In the genomic region with DNA sequence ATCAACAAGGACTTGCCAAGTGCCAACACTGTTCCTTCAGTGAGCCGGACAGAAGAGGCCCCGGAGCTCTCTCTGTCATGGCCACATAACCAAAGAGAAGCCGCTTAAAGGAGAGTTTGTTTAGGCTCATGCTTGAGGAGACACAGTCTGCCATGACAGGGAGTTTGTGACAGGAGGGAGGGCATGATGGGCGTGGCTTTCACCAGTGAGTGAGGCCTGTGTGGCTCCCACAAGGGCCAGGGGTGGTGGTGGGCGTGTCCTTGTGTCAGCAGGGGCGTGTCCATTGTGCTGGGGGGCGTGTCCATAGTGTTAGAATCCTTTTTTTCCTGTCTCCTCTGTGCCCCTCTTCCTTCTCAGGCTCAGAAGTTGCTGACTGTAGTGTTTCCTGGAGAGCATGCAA, we compare ENCODE assay signal across 10 mouse cellular contexts.
DNase-seq lines count a peak whose midpoint lies in the region; ATAC-seq lines count a peak whose summit lies in the region.
"Had no signal": no experiment of that assay in that cellular context is flagged by ENCODE, and none has a peak within 500 bp of the region (broad histone marks: within the 10 kb centered on the region; RNA-seq: fewer than 3 reads in every experiment).

No protein-coding gene starts in this region.

- no peak for DNase-seq in midbrain, embryonic 11.5 days (ENCODE audit: low spot score, missing footprints)
- DNase-seq in embryo, embryonic 10.5 days (ENCODE audit: low spot score), result peak; percentile 52
- peak; percentile 44 for DNase-seq in liver, embryonic 11.5 days (ENCODE audit: low spot score)
- peak; percentile 47 to 71 for DNase-seq in thymus, postnatal 36 days
- no peak for DNase-seq in limb, embryonic 10.5 days (ENCODE audit: low spot score)
- no peak for DNase-seq in cerebellum, adult 9-11 months
- DNase-seq: adrenal gland, postnatal 36 days had no signal

- H3K9me3 ChIP-seq in midbrain, embryonic 11.5 days (ENCODE audit: control insufficient read depth, low read length), result no peaks in the 10 kb centered on the region
- H3K9me3 ChIP-seq in midbrain, embryonic 13.5 days, result no peaks in the 10 kb centered on the region
- H3K9me3 ChIP-seq in liver, embryonic 11.5 days (ENCODE audit: control insufficient read depth, low read length), result no peaks in the 10 kb centered on the region
- H3K9me3 ChIP-seq in limb, embryonic 10.5 days (replicated peaks), result no peaks in the 10 kb centered on the region
- H3K9me3 ChIP-seq: limb, embryonic 12.5 days; neural tube, embryonic 13.5 days had no signal

- no peak overlapping the region for H3K9ac ChIP-seq in midbrain, embryonic 11.5 days (ENCODE audit: low read length)
- H3K9ac ChIP-seq in midbrain, embryonic 13.5 days (replicated peaks), result no peak overlapping the region
- H3K9ac ChIP-seq in liver, embryonic 11.5 days (ENCODE audit: low read depth, low read length), result no peak overlapping the region
- H3K9ac ChIP-seq: limb, embryonic 12.5 days; neural tube, embryonic 13.5 days had no signal

- WGBS in midbrain, embryonic 11.5 days, result 49% methylated on average over 7 of the region's 7 CpGs
- 56% methylated on average over 7 of the region's 7 CpGs for WGBS in midbrain, embryonic 13.5 days
- WGBS in liver, embryonic 11.5 days, result 59% methylated on average over 7 of the region's 7 CpGs
- 72% methylated on average over 7 of the region's 7 CpGs for WGBS in limb, embryonic 10.5 days

- peak; percentile 49; the same call in 1 of the 2 replicates for ATAC-seq in midbrain, embryonic 11.5 days (ENCODE audit: low FRiP score)
- ATAC-seq in midbrain, embryonic 13.5 days, result no peak
- peak; percentile 78 for ATAC-seq in liver, embryonic 11.5 days (replicated peaks; ENCODE audit: low FRiP score)

- no peaks in the 10 kb centered on the region for H3K27me3 ChIP-seq in midbrain, embryonic 11.5 days (ENCODE audit: control insufficient read depth, insufficient read depth, low read length)
- no peaks in the 10 kb centered on the region for H3K27me3 ChIP-seq in midbrain, embryonic 13.5 days
- no peaks in the 10 kb centered on the region for H3K27me3 ChIP-seq in liver, embryonic 11.5 days (replicated peaks; ENCODE audit: control insufficient read depth, insufficient read depth, low read length)
- H3K27me3 ChIP-seq in limb, embryonic 10.5 days (ENCODE audit: low read depth, poor library complexity, severe bottlenecking), result no peaks in the 10 kb centered on the region
- H3K27me3 ChIP-seq: limb, embryonic 12.5 days; neural tube, embryonic 13.5 days had no signal

- peaks cover 7% of the 10 kb centered on the region for H3K4me1 ChIP-seq in midbrain, embryonic 11.5 days (ENCODE audit: control insufficient read depth, insufficient read depth, low read length)
- H3K4me1 ChIP-seq in midbrain, embryonic 13.5 days (replicated peaks), result no peaks in the 10 kb centered on the region
- peaks cover 14% of the 10 kb centered on the region for H3K4me1 ChIP-seq in liver, embryonic 11.5 days (replicated peaks; ENCODE audit: control insufficient read depth, insufficient read depth, low read length)
- H3K4me1 ChIP-seq in limb, embryonic 10.5 days, result peaks cover 20% of the 10 kb centered on the region

- no peaks in the 10 kb centered on the region for H3K36me3 ChIP-seq in midbrain, embryonic 11.5 days (ENCODE audit: control insufficient read depth, insufficient read depth, low read length)
- H3K36me3 ChIP-seq in midbrain, embryonic 13.5 days, result no peaks in the 10 kb centered on the region
- H3K36me3 ChIP-seq in liver, embryonic 11.5 days (ENCODE audit: control insufficient read depth, insufficient read depth, low read length), result no peaks in the 10 kb centered on the region
- no peaks in the 10 kb centered on the region for H3K36me3 ChIP-seq in limb, embryonic 10.5 days
- H3K36me3 ChIP-seq: limb, embryonic 12.5 days; neural tube, embryonic 13.5 days had no signal

- no peak overlapping the region for H3K4me2 ChIP-seq in midbrain, embryonic 11.5 days
- H3K4me2 ChIP-seq in midbrain, embryonic 13.5 days (replicated peaks), result no peak overlapping the region
- no peak overlapping the region for H3K4me2 ChIP-seq in liver, embryonic 11.5 days
- H3K4me2 ChIP-seq: limb, embryonic 12.5 days; neural tube, embryonic 13.5 days had no signal

- no peak overlapping the region for H3K4me3 ChIP-seq in midbrain, embryonic 11.5 days (ENCODE audit: low read depth, low read length)
- no peak overlapping the region for H3K4me3 ChIP-seq in midbrain, embryonic 13.5 days (replicated peaks)
- H3K4me3 ChIP-seq in liver, embryonic 11.5 days (ENCODE audit: low read depth, low read length), result no peak overlapping the region
- H3K4me3 ChIP-seq in limb, embryonic 10.5 days, result no peak overlapping the region
- H3K4me3 ChIP-seq: limb, embryonic 12.5 days; neural tube, embryonic 13.5 days had no signal

- H3K27ac ChIP-seq in midbrain, embryonic 11.5 days (ENCODE audit: low read depth, low read length), result no peak overlapping the region
- no peak overlapping the region for H3K27ac ChIP-seq in midbrain, embryonic 13.5 days
- no peak overlapping the region; the same call in 1 of the 2 replicates for H3K27ac ChIP-seq in liver, embryonic 11.5 days (ENCODE audit: low read depth, low read length)
- no peak overlapping the region for H3K27ac ChIP-seq in limb, embryonic 10.5 days
- H3K27ac ChIP-seq: limb, embryonic 12.5 days; neural tube, embryonic 13.5 days had no signal

Comparison
In these comparisons a context has a peak if more than half of its experiments do, and no peak if none do; other contexts are left out.
1. DNase-seq: peak in embryo, embryonic 10.5 days (single experiment), liver, embryonic 11.5 days (single experiment) and thymus, postnatal 36 days (2 of 2); none in midbrain, embryonic 11.5 days (single experiment), limb, embryonic 10.5 days (single experiment) and cerebellum, adult 9-11 months (single experiment).